Mouse (Mus musculus): ENCODE results near the gene Nlgn2.

DNA sequence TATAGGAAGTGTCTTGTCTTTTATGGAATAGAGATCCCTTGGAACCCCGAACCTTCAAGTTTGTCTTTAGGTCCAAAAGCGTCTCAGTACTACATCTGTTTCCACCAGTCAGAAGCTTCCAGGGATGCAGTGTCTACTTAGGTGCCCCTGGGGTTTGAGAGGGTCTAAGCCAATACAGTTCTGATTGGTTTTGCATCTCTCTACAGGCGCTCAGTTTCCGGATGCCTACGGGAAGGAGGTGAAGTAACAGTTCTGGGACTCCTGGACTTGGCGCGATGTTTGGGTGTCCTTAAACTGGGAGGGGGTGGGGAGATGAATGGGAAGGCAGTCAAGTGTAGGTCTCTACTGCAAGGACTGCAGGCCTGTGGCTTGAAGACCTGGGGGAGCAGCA, 1.1 kb upstream of the Nlgn2 start:
- no peak for TF ChIP-seq CTCF (IDR thresholded peaks at IDR 0.05; ENCODE audit: low read depth, low read length)
- no peak for TF ChIP-seq POLR2A (IDR thresholded peaks at IDR 0.05; ENCODE audit: insufficient read depth, low read length)

Measured in ES-Bruce4 (cell line).